Mouse (Mus musculus) lung, postnatal 0 days (tissue): ENCODE data around the gene Fam49a. TPM values are rescaled to one million over a fixed set of nuclear protein-coding genes. Genes with fewer than 3 reads are reported as not detected.

ENCODE experiments used
- ATAC-seq: fragments of 200-750 bp; cut with Nextera tagmentation; 2 replicates; pipeline ENCODE4 v1.8.0; 2017; ENCODE audit warnings: moderate library complexity
- DNase-seq: peaks from one replicate; pipeline ENCODE4 v3.0.0-alpha.2; 2016; ENCODE audit warnings: low spot score
- H3K27ac ChIP-seq: fragments of 300-500 bp; sonication (generic); 2 replicates; pipeline ENCODE4 v1.5.1; 2014; ENCODE audit warnings: antibody characterized with exemption, mild to moderate bottlenecking, low read length, mixed read lengths
- H3K27me3 ChIP-seq: fragments of 300-500 bp; sonication (generic); replicated peaks from 2 replicates; pipeline ENCODE4 v1.6.1; 2014; ENCODE audit warnings: low read length, mixed read lengths; ENCODE audit not compliant: insufficient read depth
- H3K36me3 ChIP-seq: fragments of 300-500 bp; sonication (generic); 2 replicates; pipeline ENCODE4 v1.6.1; 2014; ENCODE audit warnings: low read length, mixed read lengths; ENCODE audit not compliant: insufficient read depth
- H3K4me1 ChIP-seq: fragments of 300-500 bp; sonication (generic); 2 replicates; pipeline ENCODE4 v1.6.1; 2014; ENCODE audit warnings: antibody characterized with exemption, low read depth, low read length, mixed read lengths; ENCODE audit not compliant: insufficient read depth
- H3K4me2 ChIP-seq: fragments of 300-500 bp; sonication (generic); replicated peaks from 2 replicates; pipeline ENCODE4 v1.6.1; 2014; ENCODE audit warnings: low read depth, mild to moderate bottlenecking, low read length, moderate library complexity, mixed read lengths
- H3K4me3 ChIP-seq: fragments of 300-500 bp; sonication (generic); 2 replicates; pipeline ENCODE4 v1.5.1; 2014; ENCODE audit warnings: low read depth, low read length
- H3K9ac ChIP-seq: fragments of 300-500 bp; sonication (generic); replicated peaks from 2 replicates; pipeline ENCODE4 v1.6.1; 2014; ENCODE audit warnings: low read depth, mild to moderate bottlenecking
- H3K9me3 ChIP-seq: fragments of 300-500 bp; sonication (generic); 2 replicates; pipeline ENCODE4 v1.6.1; 2016; ENCODE audit warnings: low read length, mixed read lengths
- CTCF ChIP-seq: IDR thresholded peaks from 2 replicates; pipeline ENCODE4 v1.5.1; 2016; ENCODE audit warnings: antibody characterized with exemption, mild to moderate bottlenecking
- EP300 ChIP-seq: IDR thresholded peaks from 2 replicates; pipeline ENCODE4 v1.6.1; 2016; ENCODE audit warnings: antibody characterized with exemption, mild to moderate bottlenecking, control low read depth
- WGBS: fragments of 180-500 bp; shearing (Covaris S2); extraction: QIAGEN DNeasy Blood & Tissue Kit; methylation state at CpG from one replicate; pipeline ENCODE4 v1.1.7; 2014; 5-methylcytosine and 5-hydroxymethylcytosine counted together
- polyA plus RNA-seq: library from polyadenylated mRNA; unstranded; fragments of >200 nt; fragmentation: Nextera tagmentation; extraction: Ambion mirVana; gene quantifications from 2 replicates; pipeline ENCODE4 v1.2.1, GENCODE M21; 2015

Gene Fam49a
- polyA plus RNA-seq, 1 experiment from 2014 or later = 16.7 TPM

GRCm38 (mm10) chr12:12313919-12314318 lies 52.0 kb downstream of the Fam49a start:
- ATAC-seq (no peak), DNase-seq (no peak)
- Histone ChIP-seq H3K4me1 (0 out of 2 replicates have a peak, but pooled peaks cover 3% of the 10 kb centered on the region), H3K27me3 (no peaks in the 10 kb centered on the region), H3K4me2 (no peak overlapping the region), H3K9ac (no peak overlapping the region), H3K9me3 (no peaks in the 10 kb centered on the region), H3K36me3 (no peaks in the 10 kb centered on the region), H3K4me3 (no peak overlapping the region), H3K27ac (no peak overlapping the region)
- 78% methylated on average over 4 of the region's 4 CpGs for WGBS
- TF ChIP-seq EP300 = no peak
- TF ChIP-seq CTCF = no peak

GRCm38 (mm10) chr12:12314326-12314725 lies 52.4 kb downstream of the Fam49a start:
- no peaks in the 10 kb centered on the region for H3K27me3 ChIP-seq
- H3K4me3 ChIP-seq = no peak overlapping the region
- H3K36me3 ChIP-seq = no peaks in the 10 kb centered on the region
- 78% methylated on average over 8 of the region's 8 CpGs for WGBS
- H3K9ac ChIP-seq = no peak overlapping the region
- H3K4me1 ChIP-seq = 0 out of 2 replicates have a peak, but pooled peaks cover 3% of the 10 kb centered on the region
- no peaks in the 10 kb centered on the region for H3K9me3 ChIP-seq
- H3K27ac ChIP-seq = no peak overlapping the region
- H3K4me2 ChIP-seq = no peak overlapping the region
- DNase-seq = no peak
- no peak for ATAC-seq
- TF ChIP-seq EP300 = no peak
- TF ChIP-seq CTCF = no peak

GRCm38 (mm10) chr12:12315011-12315410 lies 53.1 kb downstream of the Fam49a start:
- 38% methylated on average over 5 of the region's 5 CpGs for WGBS
- H3K9ac ChIP-seq = no peak overlapping the region
- DNase-seq = no peak
- 0 out of 2 replicates have a peak, but pooled peaks cover 3% of the 10 kb centered on the region for H3K4me1 ChIP-seq
- TF ChIP-seq EP300 (no peak), CTCF (no peak)
- no peaks in the 10 kb centered on the region for H3K27me3 ChIP-seq
- H3K4me3 ChIP-seq = no peak overlapping the region
- no peaks in the 10 kb centered on the region for H3K9me3 ChIP-seq
- H3K27ac ChIP-seq = no peak overlapping the region
- H3K4me2 ChIP-seq = no peak overlapping the region
- H3K36me3 ChIP-seq = no peaks in the 10 kb centered on the region
- ATAC-seq = no peak

GRCm38 (mm10) chr12:12316956-12317355 lies 55.0 kb downstream of the Fam49a start:
- peak overlapping the region; percentile 8; the same call in 1 of the 2 replicates for H3K4me2 ChIP-seq
- DNase-seq (peak; percentile 47), ATAC-seq (peak; percentile 56)
- H3K9me3 ChIP-seq = no peaks in the 10 kb centered on the region
- H3K27ac ChIP-seq = 0 out of 2 replicates have a peak overlapping the region, but pooled peaks have one; percentile 11
- peaks cover 3% of the 10 kb centered on the region; the same call in 1 of the 2 replicates for H3K4me1 ChIP-seq
- H3K4me3 ChIP-seq = no peak overlapping the region
- no peak for TF ChIP-seq EP300
- TF ChIP-seq CTCF = no peak
- H3K9ac ChIP-seq = no peak overlapping the region
- 31% methylated on average over 6 of the region's 6 CpGs for WGBS
- H3K36me3 ChIP-seq = no peaks in the 10 kb centered on the region
- H3K27me3 ChIP-seq = no peaks in the 10 kb centered on the region

- no peak for TF ChIP-seq CTCF
- TF ChIP-seq EP300 = no peak
- 77% methylated on average over 7 of the region's 7 CpGs for WGBS
Measured at GRCm38 (mm10) chr12:12317606-12318005, 55.7 kb downstream of the Fam49a start.

GRCm38 (mm10) chr12:12318140-12318734 lies 56.3 kb downstream of the Fam49a start:
- 4% methylated on average over 6 of the region's 6 CpGs for WGBS
- H3K9ac ChIP-seq = no peak overlapping the region
- peak; percentile 87 for DNase-seq

More at GRCm38 (mm10) chr12:12317606-12318005, 55.7 kb downstream of the Fam49a start:
- Histone ChIP-seq H3K27ac (no peak overlapping the region; the same call in 1 of the 2 replicates), H3K4me2 (no peak overlapping the region), H3K9ac (no peak overlapping the region), H3K9me3 (no peaks in the 10 kb centered on the region), H3K36me3 (no peaks in the 10 kb centered on the region), H3K27me3 (no peaks in the 10 kb centered on the region), H3K4me1 (peaks cover 3% of the 10 kb centered on the region; the same call in 1 of the 2 replicates), H3K4me3 (no peak overlapping the region)
- ATAC-seq (no peak), DNase-seq (no peak)

More at GRCm38 (mm10) chr12:12318140-12318734, 56.3 kb downstream of the Fam49a start:
- Histone ChIP-seq H3K9me3 (no peaks in the 10 kb centered on the region), H3K4me1 (peaks cover 3% of the 10 kb centered on the region; the same call in 1 of the 2 replicates), H3K4me3 (no peak overlapping the region), H3K4me2 (no peak overlapping the region), H3K27me3 (no peaks in the 10 kb centered on the region), H3K36me3 (no peaks in the 10 kb centered on the region), H3K27ac (no peak overlapping the region)
- ATAC-seq = 0 out of 2 replicates have a peak, but pooled peaks have one; percentile 22
- no peak for TF ChIP-seq EP300
- TF ChIP-seq CTCF = peak; percentile 86
